In the genomic region with DNA sequence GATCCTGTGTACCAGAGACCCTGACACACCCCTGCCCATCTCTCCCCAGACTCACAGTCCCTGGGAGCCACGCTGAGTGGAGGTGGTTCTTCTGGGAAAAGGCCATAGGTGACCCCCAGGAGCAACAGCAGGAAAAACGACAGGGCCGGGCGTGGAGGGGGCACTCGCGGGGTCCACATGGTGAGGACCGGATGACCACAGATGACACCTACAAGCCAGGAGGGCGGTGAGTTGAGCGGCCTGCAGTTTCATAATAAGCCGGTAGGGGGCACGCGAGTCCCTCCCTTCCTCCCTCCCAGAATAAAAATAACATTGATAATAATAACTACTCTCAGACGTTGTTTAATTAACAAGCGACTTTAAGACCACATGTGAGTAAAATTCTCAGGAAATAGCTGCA, we compare ENCODE assay signal across 8 mouse cellular contexts. TPM values are rescaled to one million over a fixed set of nuclear protein-coding genes. Genes with fewer than 3 reads are reported as not detected.
DNase-seq lines count a peak whose midpoint lies in the region; ATAC-seq and TF ChIP-seq lines count a peak whose summit lies in the region.

No protein-coding gene starts in this region.

- ATAC-seq in neural tube, embryonic 15.5 days (ENCODE audit: low FRiP score), result no peak
- peak; percentile 48 for ATAC-seq in activated CD4-positive, CD25-positive, alpha-beta regulatory T cell, adult 4 months
- no peak for ATAC-seq in intestine, embryonic 14.5 days (replicated peaks; ENCODE audit: low FRiP score, low TSS enrichment, low read depth)
- peak; percentile 41 for ATAC-seq in neutrophil, adult 5-6 weeks (ENCODE audit: extremely low read depth, insufficient number of reproducible peaks, low FRiP score, poor library complexity, severe bottlenecking)

- intact Hi-C loops in left cerebral cortex, postnatal 10 days (cut with DNase I), result loop anchor here (5.0 kb wide), 1 partner anchor 120 kb away; no protein-coding TSS in a partner anchor

- no peaks in the 10 kb centered on the region for H3K9me3 ChIP-seq in neural tube, embryonic 15.5 days (replicated peaks)
- H3K9me3 ChIP-seq in intestine, embryonic 14.5 days (ENCODE audit: control insufficient read depth, low read length), result no peaks in the 10 kb centered on the region

- TF ChIP-seq POLR2A in lung, adult 2 months (IDR thresholded peaks at IDR 0.05; ENCODE audit: borderline replicate concordance, extremely low read depth, low read depth, low read length), result no peak

- H3K4me3 ChIP-seq in neural tube, embryonic 15.5 days (replicated peaks), result no peak overlapping the region
- H3K4me3 ChIP-seq in intestine, embryonic 14.5 days (ENCODE audit: low read depth, low read length), result 0 out of 2 replicates have a peak overlapping the region, but pooled peaks have one; percentile 4
- no peak overlapping the region for H3K4me3 ChIP-seq in lung, adult 2 months (replicated peaks; ENCODE audit: extremely low read depth, low read depth, low read length)

- H3K27me3 ChIP-seq in neural tube, embryonic 15.5 days (replicated peaks), result no peaks in the 10 kb centered on the region
- H3K27me3 ChIP-seq in intestine, embryonic 14.5 days (replicated peaks; ENCODE audit: control insufficient read depth, insufficient read depth, low read length), result no peaks in the 10 kb centered on the region

- WGBS in neural tube, embryonic 15.5 days, result 5% methylated on average over 14 of the region's 14 CpGs
- WGBS in intestine, embryonic 14.5 days, result 3% methylated on average over 14 of the region's 14 CpGs
- WGBS in lung, adult 2 months, result 3% methylated on average over 14 of the region's 14 CpGs

- H3K4me1 ChIP-seq in neural tube, embryonic 15.5 days, result peaks cover 42% of the 10 kb centered on the region
- H3K4me1 ChIP-seq in intestine, embryonic 14.5 days (replicated peaks; ENCODE audit: control insufficient read depth, insufficient read depth, low read length), result peaks cover 14% of the 10 kb centered on the region
- H3K4me1 ChIP-seq in lung, adult 2 months (ENCODE audit: control insufficient read depth, insufficient read depth, low read length), result peaks cover 6% of the 10 kb centered on the region

- no peak overlapping the region for H3K4me2 ChIP-seq in neural tube, embryonic 15.5 days
- H3K4me2 ChIP-seq in intestine, embryonic 14.5 days (ENCODE audit: low read length), result no peak overlapping the region

- H3K27ac ChIP-seq in neural tube, embryonic 15.5 days (replicated peaks), result no peak overlapping the region
- no peak overlapping the region for H3K27ac ChIP-seq in intestine, embryonic 14.5 days (ENCODE audit: low read depth)

- peak; percentile 89 for TF ChIP-seq CTCF in lung, adult 2 months (IDR thresholded peaks at IDR 0.05; ENCODE audit: insufficient read depth, low read length)

- no peak overlapping the region for H3K9ac ChIP-seq in neural tube, embryonic 15.5 days (replicated peaks)
- H3K9ac ChIP-seq in intestine, embryonic 14.5 days (ENCODE audit: low read length), result no peak overlapping the region

- DNase-seq in neural tube, embryonic 10.5 days (ENCODE audit: extremely low spot score, low spot score), result peak; percentile 64
- DNase-seq in embryo, embryonic 11 days, result peak; percentile 53
- DNase-seq in intestine, embryonic 14.5 days (ENCODE audit: low spot score), result peak; percentile 86
- DNase-seq in lung, adult 2 months, result peak; percentile 68
- DNase-seq in left cerebral cortex, postnatal 10 days (ENCODE audit: extremely low spot score in 1 of 2, low spot score in 2 of 2), result no peak

- peaks cover 40% of the 10 kb centered on the region for H3K36me3 ChIP-seq in neural tube, embryonic 15.5 days
- H3K36me3 ChIP-seq in intestine, embryonic 14.5 days (ENCODE audit: control insufficient read depth, insufficient read depth, low read length), result no peaks in the 10 kb centered on the region

RNA-seq across cellular contexts. Expression of gene Sema6b, which starts 7.5 kb away (rescaled TPM):
- polyA plus RNA-seq in neural tube, embryonic 15.5 days (2015; fragmentation: Nextera tagmentation; extraction: Ambion mirVana), result 12.3 and 16.2 TPM in 2 replicates
- not detected for polyA plus RNA-seq in activated CD4-positive, CD25-positive, alpha-beta regulatory T cell, adult 4 months (2017; shearing (Covaris generic))
- 0.86 and 1.3 TPM in 2 replicates for polyA plus RNA-seq in intestine, embryonic 14.5 days (2014; fragmentation: Nextera tagmentation; extraction: Ambion mirVana)
- 12.5 and 21.2 TPM in 2 replicates for polyA plus RNA-seq in lung, adult 2 months (2012; rRNA removed)
- total RNA-seq in neutrophil, adult 5-6 weeks (2017), result 11.3 and 11.5 TPM in 2 replicates
- total RNA-seq in left cerebral cortex, postnatal 10 days (2021), result 100 to 1,000 TPM; 119 to 123 TPM

RNA-seq across cellular contexts. Expression of gene Lrg1, which starts 10.9 kb away (rescaled TPM):
- polyA plus RNA-seq in neural tube, embryonic 15.5 days (2015; fragmentation: Nextera tagmentation; extraction: Ambion mirVana), result 0.22 and 0.63 TPM in 2 replicates
- polyA plus RNA-seq in activated CD4-positive, CD25-positive, alpha-beta regulatory T cell, adult 4 months (2017; shearing (Covaris generic)), result under 1 TPM in 1 of 2 experiments, not detected in 1; 0.34 TPM
- polyA plus RNA-seq in intestine, embryonic 14.5 days (2014; fragmentation: Nextera tagmentation; extraction: Ambion mirVana), result 0.16 TPM in 1 of 2 replicates, not detected in the other
- 174 and 240 TPM in 2 replicates for polyA plus RNA-seq in lung, adult 2 months (2012; rRNA removed)
- 126 and 131 TPM in 2 replicates for total RNA-seq in neutrophil, adult 5-6 weeks (2017)
- total RNA-seq in left cerebral cortex, postnatal 10 days (2021), result under 1 TPM; 0.49 to 0.79 TPM

RNA-seq across cellular contexts. Expression of gene Plin5, which starts 15.3 kb away (rescaled TPM):
- polyA plus RNA-seq in neural tube, embryonic 15.5 days (2015; fragmentation: Nextera tagmentation; extraction: Ambion mirVana), result 2.4 and 2.7 TPM in 2 replicates
- not detected for polyA plus RNA-seq in activated CD4-positive, CD25-positive, alpha-beta regulatory T cell, adult 4 months (2017; shearing (Covaris generic))
- 0.58 TPM in 2 replicates for polyA plus RNA-seq in intestine, embryonic 14.5 days (2014; fragmentation: Nextera tagmentation; extraction: Ambion mirVana)
- 5.5 and 8.6 TPM in 2 replicates for polyA plus RNA-seq in lung, adult 2 months (2012; rRNA removed)
- total RNA-seq in neutrophil, adult 5-6 weeks (2017), result 3.4 and 4.0 TPM in 2 replicates
- 1 to 10 TPM in 1 of 2 experiments, under 1 TPM in 1; 0.75 to 1.2 TPM for total RNA-seq in left cerebral cortex, postnatal 10 days (2021)

RNA-seq across cellular contexts. Expression of gene Plin4, which starts 23.1 kb away (rescaled TPM):
- 0.09 and 0.10 TPM in 2 replicates for polyA plus RNA-seq in neural tube, embryonic 15.5 days (2015; fragmentation: Nextera tagmentation; extraction: Ambion mirVana)
- polyA plus RNA-seq in activated CD4-positive, CD25-positive, alpha-beta regulatory T cell, adult 4 months (2017; shearing (Covaris generic)), result under 1 TPM in 1 of 2 experiments, not detected in 1; 0.15 TPM
- polyA plus RNA-seq in intestine, embryonic 14.5 days (2014; fragmentation: Nextera tagmentation; extraction: Ambion mirVana), result 0.08 and 0.19 TPM in 2 replicates
- 25.2 and 38.9 TPM in 2 replicates for polyA plus RNA-seq in lung, adult 2 months (2012; rRNA removed)
- 1.1 and 1.2 TPM in 2 replicates for total RNA-seq in neutrophil, adult 5-6 weeks (2017)
- 1 to 10 TPM in 1 of 2 experiments, under 1 TPM in 1; 0.14 to 1.4 TPM for total RNA-seq in left cerebral cortex, postnatal 10 days (2021)

RNA-seq across cellular contexts. Expression of gene Tnfaip8l1, which starts 29.6 kb away (rescaled TPM):
- 10.5 and 10.6 TPM in 2 replicates for polyA plus RNA-seq in neural tube, embryonic 15.5 days (2015; fragmentation: Nextera tagmentation; extraction: Ambion mirVana)
- 10 to 100 TPM; 34.9 to 38.7 TPM for polyA plus RNA-seq in activated CD4-positive, CD25-positive, alpha-beta regulatory T cell, adult 4 months (2017; shearing (Covaris generic))
- polyA plus RNA-seq in intestine, embryonic 14.5 days (2014; fragmentation: Nextera tagmentation; extraction: Ambion mirVana), result 11.3 and 14.0 TPM in 2 replicates
- 3.5 and 3.6 TPM in 2 replicates for polyA plus RNA-seq in lung, adult 2 months (2012; rRNA removed)
- 1.3 and 1.4 TPM in 2 replicates for total RNA-seq in neutrophil, adult 5-6 weeks (2017)
- 10 to 100 TPM in 1 of 2 experiments, 1 to 10 TPM in 1; 9.3 to 11.1 TPM for total RNA-seq in left cerebral cortex, postnatal 10 days (2021)

Comparison
In these comparisons a context has a peak if more than half of its experiments do, and no peak if none do; other contexts are left out.
1. DNase-seq: peak in neural tube, embryonic 10.5 days (single experiment), embryo, embryonic 11 days (single experiment), intestine, embryonic 14.5 days (single experiment) and lung, adult 2 months (single experiment); none in left cerebral cortex, postnatal 10 days (0 of 2).
2. ATAC-seq: peak in activated CD4-positive, CD25-positive, alpha-beta regulatory T cell, adult 4 months (single experiment) and neutrophil, adult 5-6 weeks (single experiment); none in neural tube, embryonic 15.5 days (single experiment) and intestine, embryonic 14.5 days (single experiment).
3. RNA of gene Lrg1, which starts 10.9 kb away (polyA plus RNA-seq): 174 to 240 TPM in lung, adult 2 months; 0.34 TPM in activated CD4-positive, CD25-positive, alpha-beta regulatory T cell, adult 4 months, 0.22 to 0.63 TPM in neural tube, embryonic 15.5 days and 0.16 TPM in intestine, embryonic 14.5 days; every median in the first group is over 100 times any median in the second.